Mouse (Mus musculus) monocyte, adult 2 months (primary cell): ENCODE measurements around the gene Lyrm9.
A peak's percentile ranks its signal among the peaks of the same experiment; 100 is the strongest.

Source experiments
- DNase-seq, 2 experiments: peaks; one replicate each; pipeline ENCODE4 v3.0.0; 2022; ENCODE audit warnings: low spot score in 2 of 2, low read depth in 1 of 2

Lyrm9 gene

DNA sequence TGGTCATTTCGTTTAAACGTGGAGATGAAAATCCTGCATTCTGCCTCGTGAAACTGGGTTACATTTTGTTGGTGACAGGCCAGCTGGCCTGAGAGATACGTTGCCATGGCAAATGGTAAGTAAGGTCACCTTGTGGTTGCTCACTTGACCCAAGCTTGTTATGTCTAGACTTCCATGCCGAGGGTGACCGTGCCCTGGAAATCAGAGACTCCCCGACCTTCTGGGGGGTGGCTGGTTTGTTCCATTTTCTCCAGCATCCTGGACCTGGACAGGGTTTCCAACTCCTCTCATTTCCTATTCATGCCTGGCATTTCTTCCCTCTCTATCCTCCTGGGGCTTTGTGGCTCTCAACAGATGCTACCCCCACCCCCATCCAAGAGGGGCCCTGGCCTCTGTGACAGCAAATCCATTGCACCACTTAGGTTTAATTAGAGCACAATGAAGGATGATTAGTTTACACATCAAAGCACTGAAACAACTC is 11.9 kb upstream of the Lyrm9 start:
- no peak for DNase-seq

GRCm38 (mm10) chr11:78815986-78816792 is 10.2 kb upstream of the Lyrm9 start:
- no peak for DNase-seq

DNA sequence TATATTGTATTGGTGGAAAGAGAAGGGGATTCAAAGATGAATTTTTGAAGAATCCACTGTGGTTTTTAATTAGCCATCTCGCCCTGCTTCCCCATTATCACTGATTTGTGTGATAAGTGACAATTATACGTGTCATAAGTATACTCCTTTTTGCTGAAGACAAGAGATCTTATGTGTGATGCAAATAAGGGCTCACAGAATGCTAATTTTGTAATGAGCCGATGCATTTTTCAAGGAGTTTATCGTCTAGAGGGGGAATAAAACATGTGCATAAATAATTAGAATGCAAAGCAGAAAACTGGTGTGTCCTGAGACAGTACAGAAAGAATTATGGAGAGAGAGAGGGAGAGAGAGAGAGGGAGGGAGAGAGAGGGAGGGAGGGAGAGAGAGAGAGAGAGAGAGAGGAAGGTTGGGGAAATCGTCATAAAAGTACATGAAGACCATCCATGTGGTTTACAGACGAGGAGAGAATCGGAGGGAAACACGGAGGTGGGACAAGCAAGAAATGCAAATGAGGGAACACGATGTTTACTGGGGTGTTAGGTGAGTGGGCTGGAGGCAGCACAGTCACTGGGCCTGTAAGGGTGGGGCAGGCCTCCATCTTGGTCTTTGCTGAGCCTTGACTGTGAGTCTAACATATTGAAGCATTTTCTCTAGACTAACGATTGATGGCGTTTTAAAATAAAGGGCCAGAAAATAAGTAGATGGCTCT is 8.9 kb upstream of the Lyrm9 start:
- DNase-seq = no peak

DNA sequence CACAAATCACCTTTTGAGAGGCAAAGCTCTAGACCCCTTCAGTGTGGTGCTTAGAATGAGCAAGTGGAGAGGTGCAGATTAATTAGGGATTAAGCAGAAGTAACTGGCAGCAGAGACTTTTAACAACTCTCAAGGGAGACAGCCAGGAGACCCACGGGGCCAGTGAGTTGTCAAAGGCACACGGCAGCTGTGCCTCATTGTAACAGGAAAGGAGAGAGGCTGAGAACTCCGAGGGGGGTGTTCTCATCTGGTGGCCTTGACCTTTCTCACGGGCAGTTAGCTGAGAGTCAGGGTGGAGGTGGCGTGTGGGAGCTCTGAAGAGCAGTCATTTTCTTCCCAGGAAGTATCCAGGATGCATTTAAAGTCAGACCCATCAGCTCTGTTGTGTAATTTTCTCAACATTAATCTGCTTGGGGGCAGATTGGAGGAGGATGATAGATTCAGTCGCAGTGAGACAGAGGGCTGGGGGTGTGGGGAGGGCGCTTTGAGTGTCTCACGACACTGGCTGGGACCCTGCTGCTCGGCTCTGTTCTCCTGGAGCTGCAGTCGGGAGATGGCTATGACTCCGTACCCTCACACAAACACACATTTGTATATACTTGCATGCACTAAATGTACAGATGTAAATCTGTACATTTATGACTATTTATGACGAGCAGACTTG is 5.9 kb upstream of the Lyrm9 start:
- no peak for DNase-seq

DNA sequence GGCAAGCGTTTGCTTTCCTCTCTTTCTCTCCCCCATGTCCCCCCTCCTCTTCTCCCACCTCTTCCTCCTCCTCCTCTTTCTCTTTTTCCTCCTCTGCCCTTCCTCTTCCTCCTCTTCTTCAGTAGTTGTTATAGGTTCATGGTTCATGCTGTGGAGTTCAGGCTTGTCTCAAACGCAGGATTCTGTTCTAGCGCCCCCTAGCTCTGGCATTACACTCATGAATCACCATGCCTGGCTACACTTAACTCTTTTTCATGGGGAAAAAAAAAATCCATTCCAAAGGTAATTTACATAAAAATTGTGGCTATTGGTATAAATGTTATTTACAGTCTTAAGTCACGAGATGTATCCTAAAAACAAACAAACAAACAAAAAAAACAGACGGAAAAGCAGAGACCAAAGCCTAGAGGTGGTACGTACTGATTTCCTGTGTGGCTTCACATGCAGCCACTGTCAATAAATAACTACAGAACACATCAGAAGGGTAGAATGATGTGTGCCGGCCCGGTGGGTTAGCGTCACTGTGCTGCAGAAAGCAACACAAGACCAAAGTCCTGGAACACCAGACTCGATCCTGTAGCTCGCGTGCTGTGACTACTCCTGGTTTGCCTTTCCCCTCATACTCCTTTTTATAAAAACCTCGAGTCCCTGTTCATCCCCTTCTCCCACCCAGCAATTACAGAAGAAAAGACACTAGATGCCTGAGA is 3.4 kb upstream of the Lyrm9 start:
- no peak for DNase-seq

DNA sequence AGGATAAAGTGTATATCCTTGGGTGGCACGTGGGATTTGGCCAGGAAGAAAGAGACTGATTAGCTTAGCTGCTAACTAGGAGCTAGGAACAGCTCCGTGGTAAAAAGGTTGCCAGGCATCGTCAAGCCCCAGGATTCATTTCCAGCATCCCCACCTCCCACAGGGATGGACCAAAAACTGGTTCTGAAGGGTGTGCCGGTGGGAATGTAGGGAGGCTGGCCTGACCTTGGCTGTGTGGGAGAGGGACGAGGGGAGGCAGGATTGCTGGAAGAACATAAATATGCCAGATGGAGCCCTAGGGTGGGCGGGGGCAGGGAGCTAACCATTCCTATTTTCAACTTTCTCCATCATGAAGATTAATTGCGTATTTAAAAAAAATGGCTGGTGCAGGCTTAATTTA is 1.2 kb downstream of the Lyrm9 start:
- DNase-seq = no peak

- no peak for DNase-seq
Measured at GRCm38 (mm10) chr11:78828386-78828785, 2.0 kb downstream of the Lyrm9 start.

- DNase-seq = no peak
Measured at GRCm38 (mm10) chr11:78829373-78829772, 3.0 kb downstream of the Lyrm9 start.

- no peak for DNase-seq
Measured at GRCm38 (mm10) chr11:78830180-78830579, 3.8 kb downstream of the Lyrm9 start.

GRCm38 (mm10) chr11:78831716-78832115 is 5.3 kb downstream of the Lyrm9 start:
- DNase-seq = no peak

GRCm38 (mm10) chr11:78832117-78832726 is 5.8 kb downstream of the Lyrm9 start:
- no peak for DNase-seq

GRCm38 (mm10) chr11:78832816-78833314 is 6.5 kb downstream of the Lyrm9 start:
- no peak for DNase-seq

DNA sequence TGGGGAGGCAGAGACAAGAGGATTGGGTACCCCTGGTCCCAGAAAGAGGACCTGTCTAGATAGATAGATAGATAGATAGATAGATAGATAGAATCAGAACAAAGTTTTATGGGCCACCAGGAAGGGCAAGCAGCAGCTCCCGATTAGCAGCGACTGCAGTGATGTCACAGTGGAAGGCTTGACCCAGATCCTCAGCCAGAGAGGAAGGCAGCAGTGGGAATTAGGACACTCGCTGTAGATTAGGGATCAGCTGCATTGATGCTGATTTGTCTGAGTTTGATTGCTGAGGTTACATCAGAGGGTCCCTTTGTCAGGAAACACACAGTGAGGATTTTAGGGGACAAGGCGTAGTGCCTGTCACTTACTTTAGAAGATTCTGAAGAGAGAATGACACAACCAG is 10.1 kb downstream of the Lyrm9 start:
- DNase-seq = no peak

GRCm38 (mm10) chr11:78837989-78838388 is 11.6 kb downstream of the Lyrm9 start:
- peak in 1 of 2 experiments; percentile 15 for DNase-seq

DNA sequence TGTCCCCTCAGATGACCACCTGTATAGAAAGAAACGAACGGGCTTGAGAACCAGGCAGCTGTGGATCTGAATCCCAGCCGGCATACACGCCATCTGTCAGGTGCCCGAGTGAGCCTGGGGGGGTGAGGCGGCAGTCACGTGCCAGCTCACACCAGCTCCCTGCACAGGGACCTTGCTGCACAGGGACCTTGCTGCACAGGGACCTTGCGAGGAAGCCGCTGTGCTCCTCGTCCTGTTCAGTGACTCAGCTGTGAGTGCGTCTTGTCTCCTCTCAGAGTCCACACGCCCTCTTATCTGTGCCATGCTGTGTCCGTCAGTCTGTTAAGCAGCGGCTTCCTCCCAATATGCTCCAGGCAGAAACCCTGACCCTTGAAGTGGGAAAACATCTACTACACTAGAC is 13.1 kb downstream of the Lyrm9 start:
- DNase-seq = no peak

DNA sequence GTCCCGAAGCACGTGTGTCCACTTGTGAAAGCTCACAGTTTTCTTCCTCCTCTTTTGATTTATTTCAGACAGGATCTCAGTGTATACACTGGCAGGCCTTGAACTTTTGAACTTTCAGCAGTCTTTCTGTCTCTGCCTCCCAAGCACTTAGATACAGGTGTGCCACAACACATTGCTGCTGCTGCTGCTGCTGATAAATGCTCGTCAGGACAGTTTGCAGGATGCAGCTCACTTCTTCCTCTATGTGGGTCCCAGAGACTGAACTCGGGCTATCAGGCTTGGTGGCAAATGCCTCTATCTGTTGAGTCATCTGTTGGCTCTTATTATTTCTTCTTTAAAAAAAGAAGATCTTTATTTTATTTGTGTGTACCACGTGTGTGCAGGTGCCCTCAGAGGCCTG is 13.8 kb downstream of the Lyrm9 start:
- DNase-seq = no peak

- no peak for DNase-seq
Measured at GRCm38 (mm10) chr11:78841987-78842386, 15.6 kb downstream of the Lyrm9 start.

DNA sequence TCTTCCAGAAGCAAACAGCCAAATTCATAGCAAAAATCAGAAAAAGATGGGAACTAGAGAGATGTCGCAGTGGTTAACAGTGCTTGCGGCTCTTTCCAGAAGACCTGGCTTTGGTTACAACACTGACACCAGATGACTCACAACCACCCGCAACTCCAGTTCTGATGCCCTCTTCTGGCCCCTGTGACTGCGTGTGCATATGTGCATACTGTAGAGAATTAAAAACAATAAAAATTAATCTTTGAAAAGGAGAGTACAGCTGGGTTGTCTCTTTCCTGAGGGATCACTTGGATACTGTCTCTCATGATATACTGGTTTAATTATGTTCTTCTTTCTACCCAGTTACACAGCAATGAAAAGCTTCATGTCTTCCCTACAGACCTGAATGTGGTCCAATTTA is 20.2 kb downstream of the Lyrm9 start:
- no peak for DNase-seq

GRCm38 (mm10) chr11:78847884-78848848 is 21.8 kb downstream of the Lyrm9 start:
- DNase-seq = no peak

GRCm38 (mm10) chr11:78849859-78850258 is 23.5 kb downstream of the Lyrm9 start:
- DNase-seq = no peak
